Mouse (Mus musculus) telencephalon, adult 2 months (tissue): Measurements from ENCODE around the gene Ccdc63.
"Not testable (repeated sequence)": the region's sequence is repeated elsewhere in the genome, so short reads cannot be mapped to it uniquely, and the experiment has no call there.

Experiments
- DNase-seq: peaks from one replicate; pipeline ENCODE4 v3.0.0-alpha.2; 2011; ENCODE audit warnings: low read depth, low spot score

The Ccdc63 gene

DNA sequence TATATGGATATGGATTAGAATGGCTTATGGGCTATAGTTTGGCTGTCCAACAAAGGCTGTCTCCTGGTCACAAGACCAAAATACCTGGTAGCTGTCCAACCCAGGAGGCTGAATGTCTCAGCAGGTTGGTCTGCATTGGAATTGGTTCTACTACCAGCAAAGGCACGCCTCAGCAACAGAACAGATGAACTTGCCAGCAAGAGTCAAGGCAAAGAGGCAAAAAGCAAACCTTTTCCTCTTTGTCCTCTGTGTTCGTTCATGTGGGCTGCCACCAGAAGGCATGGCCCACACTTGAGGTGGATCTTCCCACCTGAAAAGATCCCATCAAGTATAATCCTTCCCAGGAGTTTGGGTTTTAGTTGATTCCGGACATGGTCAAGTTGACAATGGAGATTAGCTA lies at the start of gene Ccdc63:
Gene Ccdc63, minus strand, starts transcription at position 101 of the 400 bp plus-strand sequence.
- no peak for DNase-seq

DNA sequence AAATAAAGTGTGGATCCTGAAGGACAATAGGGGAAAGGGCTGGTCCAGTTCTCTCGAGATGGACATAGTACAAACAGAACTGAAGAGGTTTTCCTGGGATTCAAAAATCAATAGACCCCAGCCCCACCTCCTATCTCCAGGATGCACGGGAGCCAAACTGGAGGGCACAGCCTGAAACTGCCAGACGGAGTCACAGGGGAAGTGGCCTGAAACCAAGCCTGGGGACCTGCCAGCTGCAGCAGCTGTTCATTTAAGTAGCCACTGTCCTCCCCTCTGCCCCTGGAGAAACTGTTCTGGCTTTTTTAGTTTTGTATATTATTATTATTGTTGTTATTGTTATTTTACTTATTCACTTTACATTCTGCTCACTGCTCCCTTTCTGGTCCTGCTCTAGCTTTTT lies 48.5 kb upstream of the Ccdc63 start:
- DNase-seq = no peak

DNA sequence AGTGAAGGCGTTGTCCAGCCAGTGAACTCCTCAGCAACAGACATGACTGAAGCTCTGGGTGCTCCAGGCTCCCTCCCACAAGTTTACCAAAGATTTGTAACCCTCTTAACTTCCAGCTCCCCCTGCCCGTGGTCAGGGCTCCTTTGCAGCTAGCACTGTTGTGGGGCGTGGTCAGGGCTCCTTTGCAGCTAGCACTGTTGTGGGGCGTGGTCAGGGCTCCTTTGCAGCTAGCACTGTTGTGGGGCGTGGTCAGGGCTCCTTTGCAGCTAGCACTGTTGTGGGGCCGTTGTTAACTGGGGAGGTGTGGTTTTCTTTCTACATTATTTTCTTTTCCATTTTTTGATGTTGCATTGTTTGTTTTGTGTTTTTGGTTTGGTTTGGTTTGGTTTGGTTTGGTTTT lies 44.2 kb upstream of the Ccdc63 start:
- DNase-seq = not testable (repeated sequence)

DNA sequence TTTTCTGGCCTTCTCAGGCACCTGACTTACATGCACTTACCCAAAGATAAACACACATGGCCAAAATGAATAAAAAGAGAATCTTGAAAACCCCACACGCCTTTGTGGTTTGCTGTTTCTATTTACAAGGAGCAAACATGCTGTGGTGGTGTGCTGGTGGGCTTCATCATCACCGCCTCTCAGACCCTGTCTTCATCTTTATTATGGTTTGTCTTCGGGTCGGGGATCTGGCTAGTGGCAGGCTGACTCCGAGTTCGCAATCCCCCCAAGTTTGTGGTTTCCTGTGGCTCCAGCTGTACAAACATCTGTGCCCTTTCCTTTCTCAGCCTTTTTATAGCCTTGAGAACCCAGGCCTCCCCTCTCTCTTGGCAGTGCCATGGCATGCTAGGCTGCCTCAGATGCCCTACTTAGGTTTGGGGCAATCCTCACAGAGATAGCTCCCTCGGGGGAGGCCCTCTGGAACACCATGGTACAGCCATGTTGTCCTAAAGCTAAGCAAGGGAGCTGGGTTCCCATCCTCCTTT lies 43.7 kb upstream of the Ccdc63 start:
- DNase-seq = no peak

DNA sequence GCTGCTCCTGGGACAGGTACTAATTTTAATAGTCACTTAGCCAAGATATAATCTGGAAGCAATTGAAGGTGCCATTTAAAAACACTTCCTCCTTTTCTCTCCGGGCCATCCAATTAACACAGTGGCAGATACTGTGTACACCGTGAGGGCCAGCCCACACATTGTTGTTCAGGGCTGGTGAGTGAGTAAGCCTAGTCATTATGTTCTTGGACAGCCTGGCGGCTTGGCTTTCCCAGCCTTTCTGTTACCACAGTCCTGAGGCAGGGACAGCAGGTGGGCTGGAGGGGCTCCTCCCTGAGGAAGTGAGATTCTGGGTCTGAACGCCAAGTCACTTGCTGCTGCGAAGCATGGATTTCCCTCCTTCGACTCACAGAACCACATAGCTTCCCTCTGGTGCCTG lies 39.0 kb upstream of the Ccdc63 start:
- DNase-seq = no peak

DNA sequence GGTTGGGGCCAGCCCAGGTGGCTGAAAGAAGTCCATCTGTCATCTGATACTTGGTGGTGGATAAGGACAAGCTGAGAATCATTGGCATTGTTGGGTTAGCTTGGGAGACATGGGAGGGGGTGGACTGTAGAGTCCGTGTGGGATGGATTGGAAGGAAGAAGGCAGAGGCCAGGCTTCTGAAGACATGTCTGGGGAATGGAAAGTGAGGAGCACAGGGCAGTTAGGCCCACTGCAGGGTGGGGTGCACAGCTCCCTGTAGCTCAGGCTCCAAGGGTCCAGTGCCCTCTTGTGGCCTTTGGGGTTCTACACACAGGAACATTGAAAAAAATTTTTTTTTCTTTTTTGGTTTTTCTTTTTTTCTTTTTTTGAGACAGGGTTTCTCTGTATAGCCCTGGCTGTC lies 35.8 kb upstream of the Ccdc63 start:
- DNase-seq = no peak

DNA sequence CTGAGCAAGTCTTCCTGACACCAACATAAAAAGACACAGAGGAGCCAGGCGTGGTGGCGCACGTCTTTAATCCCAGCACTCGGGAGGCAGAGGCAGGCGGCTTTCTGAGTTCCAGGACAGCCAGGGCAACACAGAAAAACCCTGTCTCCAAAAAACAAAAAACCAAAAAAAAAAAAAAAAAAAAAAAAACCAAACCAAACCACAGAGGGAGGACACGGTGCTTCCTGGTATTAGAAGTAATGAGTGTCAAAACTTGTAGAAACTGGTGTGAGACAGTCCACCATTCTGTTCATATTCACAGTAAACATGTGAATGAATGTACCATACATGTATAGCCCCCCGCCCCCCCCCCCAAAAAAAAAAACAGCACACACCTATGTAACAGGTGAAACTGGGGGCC lies 35.3 kb upstream of the Ccdc63 start:
- DNase-seq = no peak

DNA sequence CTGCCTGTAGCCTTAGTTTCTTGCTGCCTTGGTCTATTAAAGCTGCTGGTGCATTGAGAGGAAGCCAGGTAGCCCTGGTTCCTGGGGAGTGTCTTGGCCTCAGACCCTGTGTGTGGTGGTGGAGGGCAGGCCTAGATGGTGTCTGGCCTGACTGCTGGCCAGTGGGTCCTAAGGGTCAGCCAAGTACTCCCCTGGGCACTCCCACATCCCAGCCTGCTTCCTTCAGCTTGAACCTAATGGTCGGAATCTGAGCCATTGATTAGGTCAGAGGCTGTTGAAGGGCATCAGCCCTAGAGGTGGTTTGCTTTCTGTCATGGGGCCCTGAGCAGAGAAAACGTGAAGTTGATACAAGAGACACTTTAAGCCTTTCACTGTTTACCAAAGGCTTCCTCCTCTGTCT lies 34.8 kb upstream of the Ccdc63 start:
- no peak for DNase-seq

DNA sequence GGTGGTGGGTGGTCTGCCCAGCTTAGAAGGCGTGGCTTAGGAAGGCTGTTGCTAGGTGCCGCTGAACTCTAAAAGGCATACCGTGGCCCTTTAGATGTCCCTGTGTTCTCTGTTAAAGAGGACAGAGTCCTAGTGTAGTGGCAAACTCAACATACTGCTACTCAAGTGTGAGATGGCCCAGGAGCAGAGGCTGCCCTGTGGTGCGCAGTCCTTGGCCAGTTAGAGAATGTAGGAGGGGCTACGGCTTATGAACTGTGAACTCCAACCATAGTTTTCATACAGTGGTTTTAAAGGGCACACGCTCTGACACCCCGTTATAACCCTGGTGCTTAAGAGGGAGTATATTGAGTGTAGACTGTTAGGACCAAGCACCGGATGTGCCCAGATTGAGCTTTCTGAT lies 30.4 kb upstream of the Ccdc63 start:
- DNase-seq = no peak

DNA sequence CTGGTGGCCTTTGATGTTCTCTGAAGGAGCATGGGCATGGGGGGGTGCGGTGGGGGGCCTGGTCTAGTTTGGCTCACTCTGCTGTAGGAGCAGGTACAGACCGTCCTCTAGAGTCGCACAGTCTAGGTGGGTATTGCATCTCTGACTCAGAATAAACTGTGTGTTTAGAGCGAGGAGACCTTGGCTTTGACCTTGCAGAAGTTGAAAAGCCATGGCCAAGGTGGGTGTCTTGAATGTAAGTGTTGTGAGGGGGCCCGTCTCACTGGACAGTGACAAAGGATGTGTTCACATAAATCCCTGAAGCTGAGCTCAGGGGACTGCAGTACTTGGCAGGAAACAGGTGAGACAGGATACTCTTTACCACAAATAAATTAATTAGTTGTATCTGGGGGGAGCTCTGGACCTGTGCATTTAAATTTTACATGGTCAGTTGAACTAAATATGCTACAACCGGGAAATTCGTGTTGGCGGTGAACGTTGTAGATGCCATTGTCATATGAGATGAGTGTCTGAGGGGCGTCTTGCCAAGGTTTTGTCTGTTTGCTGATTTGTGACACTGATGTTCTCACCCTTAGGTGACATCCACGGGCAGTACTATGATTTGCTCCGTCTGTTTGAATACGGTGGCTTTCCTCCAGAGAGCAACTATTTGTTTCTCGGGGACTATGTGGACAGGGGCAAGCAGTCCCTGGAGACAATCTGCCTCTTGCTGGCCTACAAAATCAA lies 27.9 kb upstream of the Ccdc63 start:
- no peak for DNase-seq

DNA sequence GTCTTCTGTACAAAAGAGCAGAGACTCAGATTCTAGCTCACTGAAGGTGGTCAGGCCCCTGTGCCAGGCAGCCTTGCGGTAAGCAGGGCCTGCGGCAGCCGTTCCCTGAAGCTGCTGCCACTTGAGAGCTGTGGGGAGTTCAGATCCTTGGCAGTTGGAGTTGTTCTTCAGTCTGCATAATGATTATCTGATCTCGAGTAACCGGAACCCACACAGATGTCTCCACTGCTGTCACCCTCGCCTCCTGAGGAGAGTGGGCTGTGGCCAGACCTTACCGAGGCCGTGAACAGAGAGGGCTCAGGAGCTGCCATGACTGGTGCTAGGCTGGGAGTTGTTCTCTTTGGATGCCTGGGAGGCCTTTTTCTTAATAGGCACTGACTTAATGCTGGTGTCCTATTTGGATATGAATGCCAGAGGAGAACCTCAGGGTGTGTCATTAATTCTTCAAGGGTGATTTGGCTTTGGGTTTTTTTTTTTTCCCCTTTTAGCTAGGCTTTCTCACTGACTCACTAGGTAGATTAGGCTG lies 26.1 kb upstream of the Ccdc63 start:
- DNase-seq = no peak

DNA sequence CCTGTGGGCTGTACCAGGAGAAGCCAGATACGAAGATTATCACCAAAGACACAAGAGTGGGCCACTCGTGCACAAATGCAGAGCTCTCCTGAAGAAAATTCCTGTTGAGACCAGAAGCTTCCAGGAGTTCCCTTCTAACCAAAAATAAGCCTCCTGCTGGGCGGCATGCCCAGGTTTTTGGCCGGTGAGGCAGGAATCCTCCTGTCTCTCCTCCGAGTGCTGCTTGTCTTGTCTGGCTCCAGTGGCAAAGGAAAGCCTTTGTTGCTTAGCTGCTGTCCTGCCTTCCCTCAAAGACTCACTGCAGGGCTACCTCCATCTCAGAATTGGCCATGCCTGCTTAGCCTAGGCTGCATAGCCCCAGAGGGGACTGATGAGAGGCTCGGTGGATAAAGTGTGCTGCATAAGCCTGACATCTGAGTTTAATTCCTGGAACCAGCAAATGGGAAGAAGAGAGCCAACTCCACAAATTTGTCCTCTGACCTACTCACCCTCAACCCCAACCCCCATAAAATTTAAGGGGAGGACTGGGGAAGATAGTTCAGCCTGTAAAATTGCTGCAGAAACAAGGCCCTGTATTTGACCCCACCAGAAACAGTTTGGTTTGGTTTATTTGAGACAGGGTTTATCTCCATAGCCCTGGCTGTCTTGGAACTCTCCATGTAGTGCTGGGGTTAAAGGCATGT lies 24.8 kb upstream of the Ccdc63 start:
- DNase-seq = peak; percentile 65

DNA sequence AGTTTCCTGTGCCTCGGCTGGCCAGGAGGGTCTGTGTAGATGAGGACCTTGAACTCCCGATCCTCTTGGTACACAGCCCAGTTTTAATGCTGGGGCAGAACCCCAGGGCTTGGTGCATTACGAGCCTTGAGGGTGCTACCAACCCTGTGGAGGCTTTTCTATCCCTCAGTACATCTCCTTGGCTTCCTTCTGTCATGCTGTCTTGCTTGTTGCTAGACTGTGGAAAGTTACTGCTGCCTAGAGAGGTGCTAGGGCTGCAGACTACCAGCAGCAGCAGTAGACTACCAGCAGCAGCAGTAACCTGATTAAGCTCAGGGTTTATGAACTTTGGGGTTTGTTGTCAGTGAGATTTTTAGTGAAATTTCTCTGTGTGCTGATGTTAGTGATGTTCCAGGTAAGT lies 23.4 kb upstream of the Ccdc63 start:
- DNase-seq = no peak

DNA sequence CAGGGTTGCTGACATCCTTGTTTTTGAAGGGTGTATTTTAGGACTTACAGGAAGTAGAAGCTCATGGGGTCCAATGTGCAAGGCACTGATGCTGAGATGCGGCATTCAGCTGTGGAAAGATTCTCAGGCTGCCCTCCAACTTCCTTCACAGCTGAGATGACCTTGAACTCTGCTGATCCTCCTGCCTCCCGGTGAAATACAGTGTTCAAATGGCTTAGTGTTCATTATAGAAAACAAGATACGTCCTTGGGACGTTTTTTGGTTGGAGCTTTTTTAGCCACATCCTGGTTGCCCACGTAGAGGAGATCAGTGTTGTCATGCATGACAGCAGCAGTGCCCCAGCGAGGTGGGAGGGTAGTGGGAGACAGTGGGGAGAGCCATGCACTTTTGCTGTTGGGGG lies 22.6 kb upstream of the Ccdc63 start:
- DNase-seq = no peak

DNA sequence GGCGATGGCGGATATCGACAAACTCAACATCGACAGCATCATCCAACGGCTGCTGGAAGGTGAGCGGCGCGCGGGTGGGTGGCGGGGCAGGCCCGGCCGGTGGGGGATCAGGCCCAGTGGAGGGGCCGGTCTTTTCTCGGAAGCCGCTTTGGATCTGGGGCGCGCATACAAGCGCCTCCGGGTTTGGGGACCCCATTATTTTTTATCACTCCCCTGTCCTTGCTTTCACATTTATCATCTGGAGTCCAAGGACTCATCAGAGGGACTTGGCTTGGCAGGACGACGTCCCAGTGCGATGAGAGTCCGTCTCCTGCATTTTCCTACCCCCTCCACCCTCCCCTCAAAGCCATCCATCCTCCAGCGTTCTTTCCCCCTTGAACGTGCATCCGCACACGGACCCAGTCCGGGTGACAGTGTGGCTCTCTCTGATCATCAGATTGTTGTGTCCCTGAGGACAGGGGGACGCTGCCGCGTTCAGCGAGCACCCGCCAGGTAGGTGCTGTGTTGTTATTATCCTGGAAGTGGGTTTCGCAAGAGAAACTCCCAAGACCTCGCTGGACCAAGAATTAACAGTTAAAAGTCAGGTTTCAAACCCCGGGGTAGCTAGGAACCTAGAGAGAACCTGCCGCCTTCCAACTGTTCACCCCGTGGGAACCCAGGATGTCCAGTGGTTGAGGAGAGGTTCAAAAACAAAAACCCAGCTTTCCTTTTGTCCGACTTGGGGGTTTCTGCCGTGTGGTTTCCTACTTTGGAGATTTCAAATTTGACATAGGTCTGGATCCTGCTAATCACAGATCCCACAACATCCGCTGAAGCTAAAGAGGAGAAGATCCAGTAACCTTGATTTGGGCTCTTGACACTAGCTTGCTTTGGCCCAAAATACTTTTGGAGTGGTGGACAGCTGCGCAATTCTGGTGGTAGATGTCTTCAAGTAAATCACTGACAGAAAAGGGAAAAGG lies 18.2 kb upstream of the Ccdc63 start:
- DNase-seq = no peak

DNA sequence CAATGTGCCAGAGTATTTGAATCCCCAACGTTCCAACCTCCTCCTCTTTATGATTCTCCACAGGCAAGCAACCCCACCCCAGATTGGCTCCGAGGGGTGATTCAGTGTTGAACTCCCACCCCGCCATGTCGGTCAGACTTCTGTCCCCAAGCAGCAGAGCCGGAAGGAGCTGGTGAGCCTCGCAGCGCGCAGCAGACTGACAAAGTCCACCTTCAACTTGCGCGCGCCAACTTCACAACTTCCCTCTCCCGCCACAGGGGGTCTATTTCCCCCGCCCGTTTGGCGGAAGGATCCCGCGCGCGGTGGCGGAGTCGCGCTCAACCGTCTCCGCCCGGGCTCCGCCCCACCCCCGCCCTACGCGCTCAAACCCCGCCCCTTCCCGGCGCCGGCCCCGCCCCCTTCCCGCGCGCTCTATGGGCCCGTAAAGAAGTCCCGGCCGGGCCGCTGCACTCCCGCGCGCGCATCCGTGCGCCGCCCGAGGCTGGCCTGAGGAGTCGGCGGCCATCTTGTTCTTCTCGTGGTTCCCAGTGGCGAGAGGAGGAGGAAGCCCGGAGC lies 17.3 kb upstream of the Ccdc63 start, which contains the start of gene Ppp1cc:
Gene Ppp1cc, plus strand, starts transcription at position 452 of the 555 bp plus-strand sequence.
- DNase-seq = peak; percentile 85

DNA sequence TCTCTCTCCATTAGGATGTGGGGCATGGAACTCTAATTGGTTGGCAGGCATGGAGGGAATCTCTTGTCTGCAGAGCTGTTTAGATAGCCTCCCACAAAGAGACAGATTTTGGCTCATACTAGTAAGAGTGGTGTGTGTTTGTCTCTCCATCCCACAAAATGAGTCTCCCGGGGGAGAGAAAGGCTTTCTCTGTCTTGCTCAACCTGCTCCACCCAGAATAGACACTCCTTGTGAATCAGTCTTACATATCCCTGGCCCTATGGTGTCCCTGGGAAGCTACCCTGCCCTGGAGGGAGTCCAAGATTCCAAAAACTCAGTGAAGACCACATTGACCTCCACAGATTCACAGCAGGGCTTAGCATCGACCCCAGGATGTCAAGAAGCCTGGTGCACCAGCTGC lies 15.9 kb upstream of the Ccdc63 start:
- DNase-seq = no peak

DNA sequence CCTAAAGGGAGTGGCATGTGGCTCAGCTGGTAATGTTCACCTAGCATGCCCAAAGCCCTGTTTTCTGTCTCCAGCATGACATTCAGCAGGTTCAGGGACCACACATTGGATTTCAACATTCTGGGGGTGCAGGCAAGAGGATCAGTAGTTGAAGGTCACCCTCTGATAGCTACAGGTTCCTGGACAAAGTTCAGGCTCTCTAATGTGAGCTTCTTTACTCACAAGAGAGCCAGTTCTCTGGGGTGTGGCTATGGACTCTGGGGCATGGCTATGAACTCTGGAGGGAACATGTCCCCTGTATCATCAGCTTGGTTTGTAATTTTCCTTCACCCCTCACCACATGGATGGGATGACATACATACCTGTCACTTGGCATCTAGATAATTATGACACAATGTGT lies 15.0 kb upstream of the Ccdc63 start:
- DNase-seq = no peak

DNA sequence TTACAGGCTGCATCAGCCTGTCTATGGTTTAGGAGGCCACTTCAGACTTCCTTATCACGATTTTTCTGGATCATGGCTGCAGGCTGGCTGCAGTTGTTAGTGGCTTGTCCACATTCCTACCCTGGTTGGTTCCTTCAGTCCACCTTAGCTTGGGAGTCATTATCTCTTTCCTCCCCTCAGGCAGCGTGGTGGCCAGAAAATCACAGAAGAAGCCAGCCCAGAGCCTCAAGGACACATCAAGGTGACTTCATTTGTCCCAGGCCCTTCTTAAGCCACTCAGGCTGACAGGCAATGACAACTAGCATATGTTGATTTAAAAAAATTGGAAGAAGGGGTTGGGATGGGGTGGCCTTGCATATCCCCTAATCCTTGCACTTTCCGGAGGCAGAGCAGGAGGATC lies 14.2 kb upstream of the Ccdc63 start:
- no peak for DNase-seq

DNA sequence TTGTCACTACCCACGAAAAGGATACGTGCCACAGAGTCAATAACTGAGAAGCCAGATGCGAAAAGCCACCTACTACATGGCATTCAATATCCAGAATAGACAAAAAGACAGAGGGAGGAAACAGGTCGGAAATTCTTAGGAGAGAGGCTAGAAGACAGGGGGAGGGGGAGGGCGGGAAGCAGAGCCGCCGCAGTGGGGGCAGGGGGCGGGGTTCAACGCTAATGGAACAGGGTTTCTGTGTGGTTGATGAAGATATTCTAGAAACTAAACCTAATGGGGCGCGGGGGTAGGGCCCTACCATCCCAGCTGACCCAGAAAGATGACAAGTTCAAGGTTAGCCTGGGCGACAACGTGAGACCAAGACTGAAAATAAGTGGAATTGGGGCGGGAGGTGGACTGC lies 13.4 kb upstream of the Ccdc63 start:
- no peak for DNase-seq

DNA sequence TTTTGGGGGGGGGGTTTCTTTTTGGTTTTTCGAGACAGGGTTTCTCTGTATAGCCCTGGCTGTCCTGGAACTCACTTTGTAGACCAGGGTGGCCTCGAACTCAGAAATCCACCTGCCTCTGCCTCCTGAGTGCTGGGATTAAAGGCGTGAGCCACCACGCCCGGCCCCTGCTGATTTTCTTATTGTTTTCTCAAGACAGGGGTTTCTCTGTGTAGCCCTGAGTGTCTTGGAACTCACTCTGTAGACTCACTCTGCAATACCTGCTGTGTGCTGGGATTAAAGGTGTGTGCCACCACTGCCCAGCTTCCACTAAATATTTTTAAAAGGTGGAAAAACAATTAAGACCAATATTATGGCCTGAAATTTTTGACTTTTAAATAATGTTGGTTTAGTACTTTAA lies 11.9 kb upstream of the Ccdc63 start:
- DNase-seq = not testable (repeated sequence)
